8 mouse cellular contexts compared by ENCODE assay signal in genomic region chr9:117872387-117873081, GRCm38 (mm10).
DNase-seq lines count a peak whose midpoint lies in the region; ATAC-seq and TF ChIP-seq lines count a peak whose summit lies in the region.

No protein-coding gene starts in this region.

- under 1% methylated on average over 68 of the region's 70 CpGs for WGBS in heart, embryonic 15.5 days
- under 1% methylated on average over 68 of the region's 70 CpGs for WGBS in midbrain, embryonic 12.5 days
- WGBS in stomach, postnatal 0 days = under 1% methylated on average over 57 of the region's 70 CpGs

- H3K27ac ChIP-seq in heart, embryonic 15.5 days = no peak overlapping the region
- H3K27ac ChIP-seq in midbrain, embryonic 12.5 days (replicated peaks) = peak overlapping the region; percentile 61
- H3K27ac ChIP-seq in stomach, postnatal 0 days (replicated peaks) = no peak overlapping the region

- peaks cover 55% of the 10 kb centered on the region for H3K27me3 ChIP-seq in E14TG2a.4 (ENCODE audit: insufficient read depth, low read length)
- peaks cover 52% of the 10 kb centered on the region for H3K27me3 ChIP-seq in heart, embryonic 15.5 days
- peaks cover 34% of the 10 kb centered on the region for H3K27me3 ChIP-seq in midbrain, embryonic 12.5 days
- H3K27me3 ChIP-seq in stomach, postnatal 0 days (ENCODE audit: control insufficient read depth, insufficient read depth, low read length) = peaks cover 3% of the 10 kb centered on the region; the same call in 1 of the 2 replicates

- H3K9me3 ChIP-seq in E14TG2a.4 (ENCODE audit: low read length) = no peaks in the 10 kb centered on the region
- H3K9me3 ChIP-seq in heart, embryonic 15.5 days (replicated peaks) = no peaks in the 10 kb centered on the region
- no peaks in the 10 kb centered on the region for H3K9me3 ChIP-seq in midbrain, embryonic 12.5 days
- H3K9me3 ChIP-seq in stomach, postnatal 0 days (ENCODE audit: control insufficient read depth, low read length) = no peaks in the 10 kb centered on the region

- ATAC-seq in heart, embryonic 15.5 days (replicated peaks; ENCODE audit: insufficient number of reproducible peaks, insufficient read depth, low FRiP score, low read depth) = peak; percentile 50; the same call in 1 of the 2 replicates
- peak; percentile 81 for ATAC-seq in midbrain, embryonic 12.5 days (ENCODE audit: low FRiP score, low read depth)
- peak; percentile 51; the same call in 1 of the 2 replicates for ATAC-seq in stomach, postnatal 0 days (ENCODE audit: low FRiP score, low TSS enrichment)

- TF ChIP-seq EP300 in stomach, postnatal 0 days (optimal IDR thresholded peaks at IDR 0.05) = no peak

- no peaks in the 10 kb centered on the region for H3K36me3 ChIP-seq in E14TG2a.4 (ENCODE audit: insufficient read depth, low read length)
- no peaks in the 10 kb centered on the region for H3K36me3 ChIP-seq in heart, embryonic 15.5 days
- no peaks in the 10 kb centered on the region for H3K36me3 ChIP-seq in midbrain, embryonic 12.5 days
- no peaks in the 10 kb centered on the region for H3K36me3 ChIP-seq in stomach, postnatal 0 days (ENCODE audit: control insufficient read depth, insufficient read depth, low read length)

- H3K4me3 ChIP-seq in E14TG2a.4 (replicated peaks; ENCODE audit: low read length) = peak overlapping the region; percentile 82
- H3K4me3 ChIP-seq in heart, embryonic 15.5 days = peak overlapping the region; percentile 60
- peak overlapping the region; percentile 68 for H3K4me3 ChIP-seq in midbrain, embryonic 12.5 days
- peak overlapping the region; percentile 50 for H3K4me3 ChIP-seq in stomach, postnatal 0 days (ENCODE audit: low read depth, low read length)

- no peak for TF ChIP-seq CTCF in E14TG2a.4 (conservative IDR thresholded peaks at IDR 0.05; ENCODE audit: low read length)
- TF ChIP-seq CTCF in stomach, postnatal 0 days (IDR thresholded peaks at IDR 0.05; ENCODE audit: low read depth) = peak; percentile 29; the same call in 1 of the 2 replicates

- DNase-seq in ZHBTc4 (ENCODE audit: low read depth, low spot score) = peak; percentile 81
- DNase-seq in embryo, embryonic 9.5 days (ENCODE audit: extremely low spot score) = peak; percentile 69
- DNase-seq in left cerebral cortex, postnatal 36 days (ENCODE audit: low spot score in 2 of 2) = peak; percentile 41 to 51
- DNase-seq in stomach, postnatal 0 days (ENCODE audit: low spot score) = peak; percentile 32
- DNase-seq in B cell, adult 2 months = no peak

- intact Hi-C loops in left cerebral cortex, postnatal 36 days (cut with DNase I) = no loop called here

- H3K4me2 ChIP-seq in heart, embryonic 15.5 days = peak overlapping the region; percentile 98
- H3K4me2 ChIP-seq in midbrain, embryonic 12.5 days (replicated peaks) = peak overlapping the region; percentile 97
- peak overlapping the region; percentile 90 for H3K4me2 ChIP-seq in stomach, postnatal 0 days (replicated peaks; ENCODE audit: low read depth)

- H3K9ac ChIP-seq in heart, embryonic 15.5 days = peak overlapping the region; percentile 7; the same call in 1 of the 2 replicates
- peak overlapping the region; percentile 77 for H3K9ac ChIP-seq in midbrain, embryonic 12.5 days (replicated peaks)
- peak overlapping the region; percentile 47 for H3K9ac ChIP-seq in stomach, postnatal 0 days (ENCODE audit: low read length)

- peaks cover 13% of the 10 kb centered on the region for H3K4me1 ChIP-seq in E14TG2a.4 (replicated peaks; ENCODE audit: low read depth, low read length)
- H3K4me1 ChIP-seq in heart, embryonic 15.5 days (replicated peaks) = peaks cover 15% of the 10 kb centered on the region
- H3K4me1 ChIP-seq in midbrain, embryonic 12.5 days = peaks cover 20% of the 10 kb centered on the region; the same call in 1 of the 2 replicates
- no peaks in the 10 kb centered on the region for H3K4me1 ChIP-seq in stomach, postnatal 0 days (replicated peaks; ENCODE audit: control insufficient read depth, insufficient read depth)

Comparison
In these comparisons a context has a peak if more than half of its experiments do, and no peak if none do; other contexts are left out.
1. DNase-seq: peak in ZHBTc4 (single experiment), embryo, embryonic 9.5 days (single experiment), left cerebral cortex, postnatal 36 days (2 of 2) and stomach, postnatal 0 days (single experiment); none in B cell, adult 2 months (0 of 2).
2. H3K9ac ChIP-seq: peak in every context shown above with its lines; median percentile 77 in midbrain, embryonic 12.5 days; 47 in stomach, postnatal 0 days; 7 in heart, embryonic 15.5 days.
3. Peak in every context shown above with its lines, with median percentiles within 50 percentile points of each other: H3K4me3 ChIP-seq, ATAC-seq and H3K4me2 ChIP-seq.